Mouse (Mus musculus) neutrophil, adult 5-6 weeks (primary cell): ENCODE measurements around the gene Urgcp. TPM values are rescaled to one million over a fixed set of nuclear protein-coding genes. Genes with fewer than 3 reads are reported as not detected.
A peak's percentile ranks its signal among the peaks of the same experiment; 100 is the strongest.

ENCODE experiments used
- ATAC-seq: fragments of 151-379, 151-347 bp; 2 replicates; pipeline ENCODE4 v1.8.0; 2017; ENCODE audit warnings: mild to moderate bottlenecking, moderate TSS enrichment; ENCODE audit not compliant: insufficient number of reproducible peaks, poor library complexity, low FRiP score, severe bottlenecking; ENCODE audit errors: extremely low read depth
- total RNA-seq: library from RNA; stranded (forward); fragments of 200-1000 nt; gene quantifications from 2 replicates; pipeline ENCODE4 v1.2.3, GENCODE M21; 2017

Gene Urgcp
- total RNA-seq, 1 experiment from 2014 or later = 7.2 TPM

DNA sequence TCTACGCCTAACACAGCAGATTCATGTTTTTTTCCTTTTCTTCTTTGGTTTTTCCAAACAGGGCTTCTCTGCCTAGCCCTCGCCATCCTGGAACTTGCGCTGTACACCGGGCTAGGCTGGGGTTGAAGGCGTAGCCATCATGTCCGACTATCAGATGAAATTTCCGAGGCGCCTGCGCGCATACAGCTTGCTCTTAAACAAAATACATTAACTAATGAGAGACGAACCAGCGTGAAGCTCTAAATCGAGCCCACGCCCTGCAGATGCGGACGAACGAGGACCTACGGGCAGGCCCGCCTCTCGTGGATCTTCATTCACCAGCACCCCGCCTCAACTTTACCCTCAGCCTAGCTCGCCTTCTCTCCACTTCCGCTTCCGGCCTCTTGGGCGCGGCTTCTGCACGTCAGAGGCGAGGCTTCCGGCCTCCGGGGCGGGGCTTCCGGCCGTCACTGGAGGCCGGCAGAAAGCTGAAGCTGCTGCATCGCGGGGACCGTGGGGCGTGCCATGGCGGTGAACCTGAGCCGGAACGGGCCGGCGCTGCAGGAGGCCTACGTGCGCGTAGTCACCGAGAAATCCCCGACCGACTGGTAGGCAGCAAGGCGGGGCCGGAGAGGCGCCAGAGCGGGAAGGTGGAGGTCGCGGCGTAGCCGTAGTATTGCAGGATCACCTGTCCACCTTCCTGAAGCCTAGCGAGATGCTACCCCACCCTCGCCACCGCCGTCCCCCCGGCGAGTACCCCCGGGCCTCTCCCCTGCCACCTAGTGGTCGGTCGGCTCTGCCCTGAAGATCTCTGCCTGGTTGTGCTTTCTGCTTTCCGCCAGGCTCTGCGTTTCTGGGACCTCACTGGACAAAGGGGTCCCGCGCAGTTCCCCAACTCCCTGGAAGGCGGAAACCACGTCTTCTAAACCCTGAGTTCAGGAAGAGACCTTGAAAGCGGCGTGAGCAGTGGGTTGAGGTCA lies 26.2 kb upstream of the Urgcp start, which contains the start of gene Dbnl:
Gene Dbnl (plus strand): TSS at position 433 of the 959 bp plus-strand sequence.
- peak; percentile 81 for ATAC-seq

DNA sequence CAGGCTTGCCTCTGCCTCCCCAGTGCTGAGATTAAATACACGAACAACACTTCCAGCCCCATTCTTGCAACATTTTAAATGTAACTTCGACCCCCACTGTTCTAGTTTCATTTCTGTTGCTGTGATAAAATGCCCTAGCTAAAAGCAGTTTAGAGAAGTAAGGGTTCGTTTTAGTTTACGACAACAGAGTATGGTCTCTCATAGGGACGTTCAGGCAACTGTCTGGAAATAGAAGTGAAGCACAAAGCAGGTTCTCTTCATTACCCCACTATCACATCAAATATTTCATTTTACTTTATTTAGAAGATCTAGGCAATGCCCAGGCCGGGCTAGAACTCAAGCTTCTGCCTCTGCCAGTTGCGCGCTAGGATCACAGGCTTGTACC lies 25.5 kb upstream of the Urgcp start:
- no peak for ATAC-seq

DNA sequence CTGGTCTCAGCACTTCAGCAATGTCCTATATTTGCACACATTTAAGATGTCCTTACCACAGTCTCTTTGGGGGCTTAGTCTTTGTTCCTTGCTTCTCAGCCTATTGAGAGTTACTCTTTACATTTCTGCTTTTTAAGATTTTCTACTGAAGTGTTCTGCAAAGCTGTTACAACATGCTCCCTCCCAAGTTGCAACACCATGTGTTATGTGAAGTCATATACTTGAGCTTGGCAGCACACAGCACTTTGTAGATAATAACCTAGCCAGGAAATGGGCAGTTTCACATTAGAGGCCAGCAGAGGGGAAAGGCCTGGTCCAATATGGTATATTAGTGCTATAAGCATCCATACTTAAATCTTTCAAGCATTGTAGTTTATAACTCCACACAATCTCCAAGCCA lies 23.6 kb upstream of the Urgcp start:
- no peak for ATAC-seq

DNA sequence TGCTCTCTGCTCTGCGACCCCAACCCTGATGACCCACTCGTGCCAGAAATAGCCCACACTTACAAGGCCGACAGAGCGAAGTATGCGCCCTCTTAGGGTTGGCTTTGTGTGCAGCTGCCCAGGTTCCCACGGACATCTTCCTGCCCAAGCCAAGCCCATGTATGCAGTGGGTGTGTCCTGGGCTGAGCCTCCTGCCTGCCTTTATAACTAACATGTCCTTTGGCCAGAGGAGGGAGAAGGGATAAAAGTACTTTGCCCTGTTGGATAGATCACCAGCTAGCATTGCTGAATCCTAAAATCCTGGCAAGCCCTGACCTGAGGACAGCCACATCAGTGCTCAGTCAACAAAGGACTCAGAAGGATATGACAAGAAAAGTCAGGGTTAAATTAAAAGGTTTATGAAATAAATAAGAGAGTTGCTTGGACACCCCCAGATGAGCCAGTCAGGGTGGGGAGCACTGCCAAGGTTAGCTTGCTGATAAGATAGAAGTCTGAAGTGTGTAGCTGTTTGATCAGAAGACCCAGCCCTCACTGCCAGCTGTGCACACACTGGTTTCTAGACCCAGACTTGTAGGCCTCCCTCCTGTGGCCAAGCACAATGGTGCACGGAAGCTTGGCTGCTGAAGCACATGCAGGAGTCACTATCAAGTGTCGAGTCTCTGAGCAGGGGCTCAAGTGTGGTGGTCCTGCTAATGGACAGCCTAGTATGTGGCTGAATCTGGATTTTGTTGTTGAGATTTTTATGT lies 20.2 kb upstream of the Urgcp start:
- no peak for ATAC-seq

DNA sequence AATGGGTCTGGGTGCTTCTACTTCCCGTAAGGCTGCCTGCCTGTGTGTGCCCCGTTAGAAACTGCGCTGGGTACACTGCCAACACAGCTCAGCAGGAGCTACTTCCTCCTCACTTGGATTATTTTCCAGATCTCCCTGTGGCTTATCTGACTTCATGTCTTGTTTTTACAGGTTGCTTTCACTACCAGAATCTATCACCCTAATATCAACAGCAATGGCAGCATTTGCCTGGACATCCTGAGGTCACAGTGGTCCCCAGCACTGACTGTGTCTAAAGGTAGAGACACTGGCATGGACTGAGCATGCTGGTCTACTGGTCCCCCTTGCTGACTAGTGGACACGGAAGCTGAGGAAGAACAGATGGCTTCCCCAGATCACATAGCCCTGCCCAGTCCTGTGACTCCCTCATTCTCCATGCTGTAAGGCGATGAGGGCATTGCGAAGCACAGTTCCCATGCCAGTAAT lies 17.9 kb upstream of the Urgcp start:
- ATAC-seq = no peak

DNA sequence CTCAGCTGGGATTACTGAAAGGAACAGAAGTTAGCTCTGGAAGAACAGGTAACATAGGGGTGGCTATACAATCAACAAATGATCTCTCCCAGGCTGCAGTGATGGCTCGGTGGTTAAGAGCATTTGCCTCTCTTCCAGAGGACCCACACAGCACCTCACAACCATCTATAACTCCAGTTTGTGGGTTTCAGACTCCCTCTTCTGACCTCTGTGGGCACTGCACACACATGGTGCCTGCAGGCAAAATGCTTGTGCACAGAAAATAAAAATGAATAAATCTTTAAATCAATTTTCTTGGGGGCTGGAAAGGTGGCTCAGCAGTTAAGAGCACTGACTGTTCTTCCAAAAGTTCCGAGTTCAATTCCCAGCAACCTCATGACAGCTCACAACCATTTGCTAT lies 16.3 kb upstream of the Urgcp start:
- ATAC-seq = 0 out of 2 replicates have a peak, but pooled peaks have one; percentile 23

DNA sequence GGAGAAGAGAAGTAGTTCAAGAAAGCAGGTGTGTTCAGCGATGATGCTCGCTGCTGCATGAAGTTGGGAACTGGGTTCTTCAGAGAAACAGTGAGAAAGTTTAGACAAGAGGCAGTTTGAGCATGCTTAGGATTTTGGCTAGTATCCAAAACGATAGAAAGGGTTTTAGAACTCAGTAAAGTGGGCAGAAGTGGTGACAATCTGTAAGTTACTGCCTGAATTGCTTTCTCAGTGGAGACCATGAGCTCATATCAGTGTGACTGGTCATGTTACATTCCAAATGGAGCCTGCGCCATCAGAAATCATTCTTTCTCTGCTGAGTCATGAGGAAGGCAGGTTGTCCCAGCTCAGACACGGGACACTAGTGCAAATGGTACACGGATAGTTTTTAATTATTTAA lies 3.8 kb upstream of the Urgcp start:
- ATAC-seq = no peak

DNA sequence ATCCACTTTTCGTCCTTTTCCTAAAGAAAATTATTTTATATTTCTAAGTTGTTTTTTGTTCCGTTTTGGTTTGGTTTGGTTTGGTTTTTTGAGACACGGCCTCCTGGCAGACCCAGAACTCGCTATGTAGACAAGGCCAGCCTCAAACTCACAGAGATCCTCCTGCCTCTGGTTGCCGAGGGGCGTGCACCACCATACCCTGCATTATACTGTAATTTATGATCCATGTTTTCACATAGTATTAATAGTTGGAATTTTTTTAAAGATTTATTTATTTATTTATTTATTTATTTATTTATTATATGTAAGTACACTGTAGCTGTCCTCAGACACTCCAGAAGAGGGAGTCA lies 432 bp upstream of the Urgcp start:
- ATAC-seq = no peak

DNA sequence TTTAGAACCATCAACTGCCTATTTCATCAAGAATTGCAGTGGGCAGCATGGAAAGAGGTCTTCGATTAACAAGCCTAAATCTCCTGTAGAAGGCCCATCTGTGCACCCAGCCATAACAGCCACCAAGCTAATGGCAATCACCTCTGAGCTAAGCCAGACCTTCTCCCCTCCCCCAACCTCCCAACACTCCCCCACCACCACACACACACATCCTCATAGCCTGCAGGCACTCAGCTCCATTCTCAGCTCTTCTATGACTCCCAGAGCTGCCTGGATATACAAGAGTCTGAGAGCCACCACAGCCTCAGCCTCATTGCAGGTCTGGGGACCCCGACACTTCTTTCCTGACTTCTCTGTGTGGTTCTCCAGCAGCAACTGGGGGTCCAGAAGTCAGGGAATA lies 8.4 kb downstream of the Urgcp start:
- no peak for ATAC-seq

DNA sequence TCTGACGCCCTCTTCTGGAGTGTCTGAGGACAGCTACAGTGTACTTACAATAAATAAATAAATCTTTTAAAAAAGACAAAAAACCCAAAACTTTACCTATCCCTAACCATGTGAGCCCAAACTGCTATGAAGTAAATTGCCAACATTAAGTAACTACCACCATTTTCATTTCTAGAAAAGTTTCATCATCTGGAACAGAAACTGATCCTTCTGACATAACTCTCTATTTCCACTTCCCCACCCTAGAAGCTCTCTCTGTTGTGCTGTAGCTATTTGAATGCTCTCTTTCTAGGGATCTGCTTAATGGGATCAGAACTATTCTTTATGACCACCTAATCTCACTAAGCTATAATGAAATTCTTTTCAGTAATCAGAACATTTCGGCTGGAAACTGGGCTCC lies 17.2 kb downstream of the Urgcp start:
- ATAC-seq = no peak

DNA sequence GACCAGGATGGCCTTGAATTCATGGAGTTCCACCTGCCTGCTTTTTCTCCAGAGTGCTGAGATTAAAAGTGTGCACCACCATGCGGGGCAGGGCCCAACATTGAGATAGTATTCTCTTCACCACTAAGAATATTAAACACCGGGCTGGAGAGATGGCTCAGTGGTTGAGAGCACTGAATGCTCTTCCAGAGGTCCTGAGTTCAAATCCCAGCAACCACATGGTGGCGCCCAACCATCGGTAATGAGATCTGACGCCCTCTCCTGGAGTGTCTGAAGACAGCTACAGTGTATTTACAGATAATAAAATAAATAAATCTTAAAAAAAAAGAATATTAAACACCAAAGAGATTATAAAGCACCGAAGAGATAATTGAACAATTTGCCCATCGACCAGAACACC lies 20.1 kb downstream of the Urgcp start:
- ATAC-seq = no peak

DNA sequence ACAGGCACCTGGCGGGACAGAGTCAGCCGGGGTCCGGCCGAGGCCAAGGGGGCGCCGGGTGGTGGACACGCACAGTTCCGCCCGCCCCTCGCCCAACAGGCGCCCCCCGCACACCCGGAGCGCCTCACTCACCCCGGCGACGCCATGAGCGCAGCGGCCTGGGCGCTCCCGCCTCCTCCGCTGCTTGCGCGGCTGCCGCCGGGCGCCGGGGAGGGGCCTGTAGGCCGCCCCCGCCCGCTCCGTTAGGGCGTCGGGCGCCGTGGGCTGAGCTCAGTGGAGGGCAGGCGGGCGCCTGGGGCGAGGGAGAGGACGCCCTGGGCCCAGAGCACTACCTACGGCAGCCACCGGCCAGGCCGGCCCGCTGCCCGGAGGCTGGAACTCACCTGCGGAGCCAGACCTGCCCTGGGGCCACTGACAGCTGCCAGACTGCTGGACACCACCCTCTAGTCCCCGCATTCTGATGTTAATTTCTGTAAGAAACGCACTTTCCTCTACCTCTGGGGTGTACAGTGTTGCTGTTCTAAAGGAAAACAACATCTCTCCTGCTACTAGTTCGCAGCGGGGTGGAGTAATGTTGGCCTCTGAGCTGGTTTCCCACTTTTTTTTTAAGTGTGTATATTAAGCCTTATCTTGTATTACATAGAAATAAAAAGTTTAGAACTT lies 21.1 kb downstream of the Urgcp start:
- peak; percentile 86 for ATAC-seq

DNA sequence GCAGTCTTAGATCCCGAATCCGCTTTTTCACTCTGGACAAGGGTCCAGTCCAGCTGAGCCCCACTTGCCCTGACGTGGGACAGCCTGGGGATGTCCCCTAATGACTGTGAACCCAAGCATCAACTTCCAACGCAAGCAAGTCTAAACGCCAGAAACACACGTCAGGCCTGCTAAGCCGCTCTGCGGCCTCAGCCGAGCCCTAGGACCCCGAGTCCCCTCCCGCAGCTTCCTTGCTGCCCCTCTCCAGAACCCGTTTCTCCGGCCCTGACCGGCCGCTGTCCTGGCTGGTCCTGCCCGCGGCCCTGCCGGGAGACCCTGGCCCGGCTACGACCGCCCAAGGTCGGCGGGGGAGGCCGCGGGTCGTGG lies 21.6 kb downstream of the Urgcp start:
- ATAC-seq = no peak

DNA sequence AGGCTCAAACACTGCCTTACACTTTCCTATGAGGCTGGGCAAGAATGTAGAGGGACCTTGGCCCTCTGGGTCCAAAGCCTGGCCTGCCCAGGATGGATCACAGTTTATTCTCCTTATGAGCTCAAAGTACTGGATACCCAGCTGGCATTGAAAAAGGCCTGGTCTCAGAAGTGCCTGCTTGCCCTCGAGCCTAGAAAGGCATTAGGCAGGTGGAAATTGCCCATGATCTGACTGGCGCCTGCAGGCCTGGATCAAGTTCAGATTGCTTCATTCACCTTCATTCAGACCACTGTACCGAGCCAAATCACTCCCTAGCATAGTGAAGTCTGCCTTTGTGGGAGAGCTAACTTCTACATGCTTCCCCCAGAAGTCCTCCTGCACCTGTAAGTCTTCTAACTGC lies 22.3 kb downstream of the Urgcp start:
- no peak for ATAC-seq

DNA sequence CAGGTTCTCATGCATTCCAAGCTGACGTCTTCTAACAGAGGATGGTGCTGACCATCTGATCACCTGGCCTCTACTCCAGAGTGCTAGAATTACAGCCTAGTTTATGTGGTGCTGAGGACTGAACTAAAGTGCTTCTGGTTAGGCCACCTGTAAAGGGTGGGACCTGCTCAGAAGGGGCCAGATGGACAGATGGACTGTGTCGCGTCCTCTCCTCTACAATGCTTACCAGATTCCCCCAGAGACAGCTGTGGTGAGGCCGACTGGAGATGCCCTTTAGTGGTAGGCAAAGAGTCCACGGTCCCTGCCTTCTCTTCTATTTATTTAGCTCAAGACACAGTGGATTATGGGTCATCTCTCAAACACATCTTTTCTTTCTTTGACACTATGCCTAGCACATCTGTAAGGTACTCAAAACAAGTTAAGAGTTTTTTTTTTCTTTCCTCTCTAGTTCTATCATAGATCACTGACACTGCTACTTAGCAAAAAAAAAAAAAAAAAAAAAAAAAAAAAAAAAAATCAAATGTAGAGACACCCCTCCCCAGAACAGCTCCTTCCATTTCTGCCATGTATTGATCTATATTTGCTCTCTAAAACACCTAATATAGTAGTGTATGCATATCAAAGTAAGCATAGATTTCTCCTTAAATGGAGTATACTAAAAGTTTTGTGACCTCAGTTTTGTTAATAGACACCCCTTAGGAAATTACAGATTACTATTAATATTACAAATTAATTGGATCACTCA lies 23.1 kb downstream of the Urgcp start:
- no peak for ATAC-seq

DNA sequence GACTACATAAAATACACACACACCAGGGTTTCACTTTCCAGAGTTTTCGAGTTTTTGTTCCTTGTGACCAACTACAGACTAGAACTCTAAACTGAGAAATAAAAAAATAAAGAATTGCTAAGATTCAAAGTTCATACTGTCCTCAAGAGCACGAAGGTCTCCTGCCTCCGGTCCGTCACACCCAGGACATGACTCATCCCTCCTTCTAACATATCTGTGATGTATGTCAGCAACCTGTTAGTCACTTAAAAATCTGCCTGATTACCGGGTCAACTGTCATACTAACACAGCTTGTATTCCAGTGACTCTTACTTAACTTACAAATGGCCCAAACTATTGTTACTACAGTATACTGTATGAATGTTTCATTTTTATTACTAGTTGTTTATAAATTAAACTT lies 25.0 kb downstream of the Urgcp start:
- no peak for ATAC-seq

DNA sequence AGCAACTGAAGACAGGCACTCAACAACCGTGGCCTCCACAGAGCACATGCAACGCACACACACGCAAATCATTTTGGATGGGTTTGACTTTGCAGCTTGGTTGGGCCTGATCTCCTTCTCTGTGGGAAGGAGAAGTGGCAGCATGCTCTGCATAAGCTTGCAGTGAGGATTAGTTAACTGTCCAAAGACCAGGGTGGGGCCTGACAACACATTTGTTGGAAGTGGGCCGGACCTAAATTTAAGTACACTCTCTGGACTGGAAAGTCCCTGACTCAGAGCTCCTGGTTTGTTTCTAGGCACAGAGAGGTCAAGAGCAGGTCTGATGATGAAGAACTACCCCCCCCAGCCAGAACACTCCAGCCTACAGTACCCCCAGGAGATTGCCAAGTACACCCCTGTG lies 27.9 kb downstream of the Urgcp start:
- no peak for ATAC-seq

DNA sequence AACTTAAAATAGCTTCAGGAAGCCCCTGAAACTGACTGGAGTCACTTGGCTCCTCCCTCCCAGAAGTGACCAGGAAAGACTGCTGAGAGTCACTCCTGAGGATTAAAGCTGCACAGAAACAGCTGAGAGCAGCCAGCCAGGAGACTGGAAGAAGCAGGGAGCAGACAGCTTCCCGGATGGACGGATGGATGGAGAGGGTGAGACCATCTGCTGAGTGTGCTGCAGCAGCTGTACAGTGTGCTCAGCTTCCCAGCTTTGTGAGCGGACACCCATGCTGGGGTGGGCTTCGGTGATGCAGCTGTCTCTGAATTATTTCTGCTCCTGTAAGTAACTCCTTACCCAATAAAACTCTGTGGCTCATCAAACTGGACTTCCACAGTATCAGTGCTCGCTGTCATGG lies 29.8 kb downstream of the Urgcp start:
- no peak for ATAC-seq

DNA sequence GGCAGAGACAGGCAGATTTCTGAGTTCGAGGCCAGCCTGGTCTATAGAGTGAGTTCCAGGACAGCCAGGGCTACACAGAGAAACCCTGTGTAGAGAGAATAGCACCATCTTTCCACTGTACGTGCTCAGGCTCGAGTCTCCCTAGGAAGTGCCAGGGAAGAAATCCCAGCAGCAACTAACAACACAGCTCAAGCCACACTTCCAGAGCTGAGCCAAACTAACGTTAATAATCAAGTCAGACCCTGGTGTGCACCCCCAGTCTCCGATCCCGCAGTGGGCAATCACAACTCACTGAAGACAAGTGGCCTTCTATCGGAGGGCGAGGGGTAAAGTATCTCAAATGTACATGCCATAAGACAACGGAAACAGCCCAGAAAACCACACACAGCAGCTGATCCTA lies 32.6 kb downstream of the Urgcp start:
- ATAC-seq = no peak
